Mouse (Mus musculus): ENCODE data around the gene Faiml. TPM values are rescaled to one million over a fixed set of nuclear protein-coding genes. Genes with fewer than 3 reads are reported as not detected.
A peak's percentile ranks its signal among the peaks of the same experiment; 100 is the strongest.

Faiml gene
- polyA plus RNA-seq, 1 experiment from 2014 or later: 0.18 TPM

GRCm38 (mm10) chr9:99242035-99242434 lies 5.0 kb upstream of the Faiml start:
- TF ChIP-seq CTCF (IDR thresholded peaks at IDR 0.05): peak; percentile 80
- ChIA-PET CTCF (interaction anchor here (0.7 to 6.2 kb wide), 14 partner anchors 59 to 318 kb away, joined by 3 to 70 read pairs (median 4); partner anchors contain the start of genes Esyt3, Nme9 and Pik3cb), POLR2A (no interaction called here)
- DNase-seq (ENCODE audit: low read depth, low spot score) (no peak), ATAC-seq (no peak)
- no peaks in the 10 kb centered on the region for H3K27me3 ChIP-seq
- in situ Hi-C loops (cut with MboI; ENCODE audit: low pct_unique_long_range_greater_than_20kb): loop anchor here (5.0 kb wide), 1 partner anchor 180 kb away; no protein-coding TSS in a partner anchor

GRCm38 (mm10) chr9:99240571-99240970 lies 3.5 kb upstream of the Faiml start:
- CTCF ChIA-PET: interaction anchor here (0.6 to 6.2 kb wide), 4 partner anchors 138 to 261 kb away, joined by 3 to 70 read pairs (median 4); no protein-coding TSS in a partner anchor
- H3K27me3 ChIP-seq: no peaks in the 10 kb centered on the region
- in situ Hi-C loops (cut with MboI; ENCODE audit: low pct_unique_long_range_greater_than_20kb): loop anchor here (5.0 kb wide), 1 partner anchor 178 kb away; no protein-coding TSS in a partner anchor
- DNase-seq (ENCODE audit: low read depth, low spot score): no peak
- POLR2A ChIA-PET: no interaction called here
- no peak for TF ChIP-seq CTCF (IDR thresholded peaks at IDR 0.05)
- ATAC-seq: no peak

GRCm38 (mm10) chr9:99239256-99239655 lies 2.2 kb upstream of the Faiml start:
- in situ Hi-C loops (cut with MboI; ENCODE audit: low pct_unique_long_range_greater_than_20kb): no loop called here
- H3K27me3 ChIP-seq: no peaks in the 10 kb centered on the region
- POLR2A ChIA-PET: interaction anchor here (1.2 kb wide), 1 partner anchor 132 kb away, joined by 6 read pairs; no protein-coding TSS in a partner anchor
- CTCF ChIA-PET: interaction anchor here (0.7 to 6.2 kb wide), 5 partner anchors 18 to 186 kb away, joined by 3 to 70 read pairs (median 3); no protein-coding TSS in a partner anchor
- DNase-seq (ENCODE audit: low read depth, low spot score) (no peak), ATAC-seq (no peak)
- no peak for TF ChIP-seq CTCF (IDR thresholded peaks at IDR 0.05)

GRCm38 (mm10) chr9:99238276-99238675 lies 1.2 kb upstream of the Faiml start:
- no peak for TF ChIP-seq CTCF (IDR thresholded peaks at IDR 0.05)
- no peaks in the 10 kb centered on the region for H3K27me3 ChIP-seq
- in situ Hi-C loops (cut with MboI; ENCODE audit: low pct_unique_long_range_greater_than_20kb): no loop called here
- POLR2A ChIA-PET: interaction anchor here (1.2 kb wide), 1 partner anchor 131 kb away, joined by 6 read pairs; no protein-coding TSS in a partner anchor
- CTCF ChIA-PET: interaction anchor here (1.2 to 6.2 kb wide), 2 partner anchors 17 to 175 kb away, joined by 3 to 70 read pairs; no protein-coding TSS in a partner anchor
- no peak for ATAC-seq
- DNase-seq (ENCODE audit: low read depth, low spot score): no peak

GRCm38 (mm10) chr9:99229450-99229849 lies 7.6 kb downstream of the Faiml start:
- ATAC-seq (no peak), DNase-seq (ENCODE audit: low read depth, low spot score) (no peak)
- CTCF ChIA-PET: no interaction called here
- H3K27me3 ChIP-seq: no peaks in the 10 kb centered on the region
- in situ Hi-C loops (cut with MboI; ENCODE audit: low pct_unique_long_range_greater_than_20kb): no loop called here
- TF ChIP-seq CTCF (IDR thresholded peaks at IDR 0.05): no peak
- POLR2A ChIA-PET: no interaction called here

GRCm38 (mm10) chr9:99224583-99224982 lies 12.5 kb downstream of the Faiml start:
- in situ Hi-C loops (cut with MboI; ENCODE audit: low pct_unique_long_range_greater_than_20kb): no loop called here
- no peak for ATAC-seq

GRCm38 (mm10) chr9:99221636-99222035 lies 15.4 kb downstream of the Faiml start:
- ChIA-PET CTCF (no interaction called here), POLR2A (no interaction called here)
- in situ Hi-C loops (cut with MboI; ENCODE audit: low pct_unique_long_range_greater_than_20kb): no loop called here
- no peaks in the 10 kb centered on the region for H3K27me3 ChIP-seq
- ATAC-seq (no peak), DNase-seq (ENCODE audit: low read depth, low spot score) (no peak)
- TF ChIP-seq CTCF (IDR thresholded peaks at IDR 0.05): no peak

More at GRCm38 (mm10) chr9:99224583-99224982, 12.5 kb downstream of the Faiml start:
- no peak for DNase-seq (ENCODE audit: low read depth, low spot score)
- ChIA-PET CTCF (no interaction called here), POLR2A (interaction anchor here (1.0 kb wide), 1 partner anchor 84 kb away, joined by 4 read pairs; the partner anchor contains the start of gene Pik3cb)
- TF ChIP-seq CTCF (IDR thresholded peaks at IDR 0.05): no peak
- no peaks in the 10 kb centered on the region for H3K27me3 ChIP-seq

- ChIA-PET POLR2A (no interaction called here), CTCF (no interaction called here)
- H3K27me3 ChIP-seq: no peaks in the 10 kb centered on the region
- ATAC-seq (peak; percentile 79), DNase-seq (ENCODE audit: low read depth, low spot score) (peak; percentile 33)
- TF ChIP-seq CTCF (IDR thresholded peaks at IDR 0.05): no peak
- in situ Hi-C loops (cut with MboI; ENCODE audit: low pct_unique_long_range_greater_than_20kb): no loop called here
These were observed 18.9 kb downstream of the Faiml start for GRCm38 (mm10) chr9:99217999-99218719.

GRCm38 (mm10) chr9:99216182-99216581 lies 20.9 kb downstream of the Faiml start:
- POLR2A ChIA-PET: no interaction called here
- in situ Hi-C loops (cut with MboI; ENCODE audit: low pct_unique_long_range_greater_than_20kb): no loop called here
- DNase-seq (ENCODE audit: low read depth, low spot score): no peak
- no peak for TF ChIP-seq CTCF (IDR thresholded peaks at IDR 0.05)
- no peak for ATAC-seq
- CTCF ChIA-PET: no interaction called here
- H3K27me3 ChIP-seq: no peaks in the 10 kb centered on the region

GRCm38 (mm10) chr9:99212643-99213042 lies 24.4 kb downstream of the Faiml start:
- POLR2A ChIA-PET: no interaction called here
- in situ Hi-C loops (cut with MboI; ENCODE audit: low pct_unique_long_range_greater_than_20kb): no loop called here
- TF ChIP-seq CTCF (IDR thresholded peaks at IDR 0.05): no peak
- ATAC-seq (no peak), DNase-seq (ENCODE audit: low read depth, low spot score) (no peak)
- CTCF ChIA-PET: no interaction called here
- H3K27me3 ChIP-seq: no peaks in the 10 kb centered on the region

GRCm38 (mm10) chr9:99183043-99183670 lies 53.9 kb downstream of the Faiml start:
- no peak for TF ChIP-seq CTCF (IDR thresholded peaks at IDR 0.05)
- in situ Hi-C loops (cut with MboI; ENCODE audit: low pct_unique_long_range_greater_than_20kb): no loop called here
- no peaks in the 10 kb centered on the region for H3K27me3 ChIP-seq
- ChIA-PET CTCF (interaction anchor here (1.4 to 2.3 kb wide), 3 partner anchors 11 to 59 kb away, joined by 4 to 7 read pairs (median 6); no protein-coding TSS in a partner anchor), POLR2A (no interaction called here)
- DNase-seq (ENCODE audit: low read depth, low spot score): no peak
- no peak for ATAC-seq

All from Patski (cell line).